Mouse (Mus musculus) C2C12 (cell line): ENCODE measurements around the gene Ube2t.

ENCODE experiments used
- CTCF ChIP-seq: IDR thresholded peaks from one replicate; pipeline ENCODE4 v1.5.1; 2011; ENCODE audit not compliant: control insufficient read depth, insufficient read depth, insufficient read length
- MAX ChIP-seq: IDR thresholded peaks from one replicate; pipeline ENCODE4 v1.6.1; 2011; ENCODE audit warnings: mild to moderate bottlenecking, control low read depth
- MYOD1 ChIP-seq: IDR thresholded peaks from one replicate; pipeline ENCODE4 v1.6.1; 2011; ENCODE audit warnings: low read depth; ENCODE audit not compliant: control insufficient read depth, insufficient read length
- MYOG ChIP-seq: IDR thresholded peaks from one replicate; pipeline ENCODE4 v1.6.1; 2011; ENCODE audit not compliant: control insufficient read depth, insufficient read length; ENCODE audit errors: extremely low read depth
- USF1 ChIP-seq: IDR thresholded peaks from one replicate; pipeline ENCODE4 v1.6.1; 2011; ENCODE audit warnings: low read depth, mild to moderate bottlenecking, control low read depth, moderate library complexity

- TF ChIP-seq CTCF (no peak), MYOD1 (no peak), MAX (no peak), MYOG (no peak), USF1 (no peak)
These were observed 61.2 kb downstream of the Ube2t start for GRCm38 (mm10) chr1:135023583-135023982.
